Mouse (Mus musculus) kidney, adult 10 weeks (tissue): ENCODE results near the gene Abcg8. TPM values are rescaled to one million over a fixed set of nuclear protein-coding genes. Genes with fewer than 3 reads are reported as not detected.

Experiments
- polyA plus RNA-seq: library from polyadenylated mRNA; stranded (reverse); fragments of 350-450 nt; fragmentation: Illumina TruSeq; extraction: RNeasy Lipid Tissue Mini Kit (QIAGEN cat#74804); gene quantifications from one replicate; pipeline ENCODE4 v1.2.3, GENCODE M21; 2014; ENCODE audit warnings: low read depth, low replicate concordance

Abcg8 gene
- polyA plus RNA-seq: not detected

DNA sequence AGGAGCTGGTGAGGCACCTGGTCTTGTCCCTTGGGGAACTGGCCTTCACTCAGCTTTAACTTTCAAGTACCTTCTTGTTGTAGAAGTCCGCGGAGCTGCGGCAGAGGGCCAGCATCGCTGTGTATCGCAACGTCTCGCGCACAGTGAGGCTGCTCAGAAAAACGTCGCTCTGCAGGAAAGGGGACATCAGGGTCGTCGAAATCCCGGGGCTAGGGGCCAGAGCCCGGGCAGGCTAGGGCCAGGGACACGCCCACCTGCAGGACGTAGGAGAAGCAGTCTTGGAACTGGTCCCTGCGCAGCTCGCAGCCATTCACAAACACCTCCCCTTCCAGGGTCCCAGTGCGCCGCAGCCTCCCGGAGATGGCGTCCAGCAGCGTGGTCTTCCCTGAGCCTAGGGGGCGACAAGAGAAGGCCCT is at the start of gene Abcg8:
Abcg8 (plus strand) TSS at position 352 of the 416 bp plus-strand sequence.

DNA sequence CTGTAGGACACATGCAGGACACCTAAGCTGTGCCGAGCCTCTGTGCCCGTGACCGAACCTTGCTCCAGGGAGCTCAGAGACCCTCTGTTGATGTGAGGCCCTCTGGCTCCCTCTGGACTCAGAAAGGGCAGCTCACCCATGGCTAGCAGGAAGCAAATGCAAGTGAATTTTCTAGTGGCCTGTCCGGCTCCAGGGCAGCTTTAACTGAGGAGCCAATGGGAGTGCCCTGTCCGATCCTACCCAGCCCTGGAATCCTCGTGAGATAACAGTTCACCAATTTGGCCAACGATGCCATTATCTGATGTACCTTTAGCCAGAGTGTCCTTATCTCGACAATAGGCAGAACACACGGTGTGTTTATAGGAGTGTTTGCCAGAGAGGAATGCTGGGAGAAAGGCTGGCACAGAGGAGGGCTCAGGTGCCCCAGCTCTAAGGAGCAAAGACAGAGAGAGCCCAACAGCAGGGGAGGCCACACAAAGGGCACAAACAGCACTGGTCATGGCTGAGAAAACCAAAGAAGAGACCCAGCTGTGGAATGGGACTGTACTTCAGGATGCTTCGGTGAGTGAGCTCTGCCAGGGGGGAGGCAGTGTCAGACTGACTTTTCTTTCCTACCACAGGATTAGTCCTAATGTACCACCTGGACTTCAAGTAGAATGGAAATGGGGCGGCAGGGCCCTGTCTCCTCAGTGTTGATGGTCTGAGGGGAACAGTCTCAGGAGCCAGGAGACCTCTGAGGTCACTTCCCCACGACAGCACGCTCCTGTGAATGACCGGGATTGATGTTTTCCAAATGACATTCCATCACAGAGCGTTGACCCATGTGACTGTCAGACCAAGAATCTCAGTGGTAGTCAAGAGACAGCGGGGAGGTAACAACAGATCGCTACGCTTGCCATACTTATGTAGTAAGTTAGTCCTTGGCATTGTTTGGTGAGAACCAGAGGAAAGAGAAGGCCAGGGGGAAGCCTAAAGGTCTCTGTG is 6.9 kb downstream of the Abcg8 start, which contains the start of gene Abcg5:
Abcg5 (minus strand) TSS at position 278 of the 984 bp plus-strand sequence.

Other genes with a start within 250 kb of the Abcg8 start
- 8.2 TPM for gene Thada, start 210.1 kb upstream of the Abcg8 start, polyA plus RNA-seq
- 3.5 TPM for gene Plekhh2, start 164.4 kb upstream of the Abcg8 start, polyA plus RNA-seq
- gene Dync2li1, start 49.8 kb upstream of the Abcg8 start, polyA plus RNA-seq: 54.2 TPM
- not detected for gene Abcg5, start 6.7 kb downstream of the Abcg8 start, polyA plus RNA-seq
- 81.4 TPM for gene Lrpprc, start 114.5 kb downstream of the Abcg8 start, polyA plus RNA-seq